Mouse (Mus musculus) liver, embryonic 14.5 days (tissue): ENCODE data around the gene Larp6.

Experiments
- CTCF ChIP-seq: IDR thresholded peaks from 2 replicates; pipeline ENCODE4 v1.5.1; 2016; ENCODE audit warnings: antibody characterized with exemption, low read depth, control low read depth
- EP300 ChIP-seq: IDR thresholded peaks from 2 replicates; pipeline ENCODE4 v1.6.1; 2016; ENCODE audit warnings: antibody characterized with exemption, low read depth

- TF ChIP-seq CTCF (no peak), EP300 (no peak)
These were observed 47.3 kb upstream of the Larp6 start for GRCm38 (mm10) chr9:60665535-60665934.
